Mouse (Mus musculus): ENCODE data around the gene Ifng. TPM values are rescaled to one million over a fixed set of nuclear protein-coding genes. Genes with fewer than 3 reads are reported as not detected.
A peak's percentile ranks its signal among the peaks of the same experiment; 100 is the strongest.

Gene Ifng
- total RNA-seq, 1 experiment from 2014 or later = 0.46 TPM

DNA sequence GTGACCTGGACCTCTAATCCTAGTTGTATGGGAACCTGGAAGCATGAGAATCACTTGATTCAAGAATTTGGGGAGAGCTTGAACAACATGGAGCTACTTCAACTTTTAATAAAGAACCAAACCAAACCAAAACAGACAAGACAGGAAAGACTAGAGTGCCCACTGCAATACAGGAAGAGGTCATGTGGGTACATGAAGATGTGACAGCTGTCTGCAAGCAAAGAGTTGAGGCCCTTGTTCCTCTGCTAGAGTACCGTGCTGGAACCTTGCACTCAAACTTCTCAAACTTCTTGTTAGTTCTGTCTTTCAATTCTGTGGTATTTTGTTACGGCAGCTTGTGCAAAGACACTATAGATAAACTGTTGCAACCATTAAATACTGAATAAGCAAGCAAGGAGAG is 36.5 kb downstream of the Ifng start:
- peak; percentile 62; the same call in 1 of the 2 replicates for ATAC-seq (replicated peaks; ENCODE audit: low read depth, poor library complexity, severe bottlenecking)

DNA sequence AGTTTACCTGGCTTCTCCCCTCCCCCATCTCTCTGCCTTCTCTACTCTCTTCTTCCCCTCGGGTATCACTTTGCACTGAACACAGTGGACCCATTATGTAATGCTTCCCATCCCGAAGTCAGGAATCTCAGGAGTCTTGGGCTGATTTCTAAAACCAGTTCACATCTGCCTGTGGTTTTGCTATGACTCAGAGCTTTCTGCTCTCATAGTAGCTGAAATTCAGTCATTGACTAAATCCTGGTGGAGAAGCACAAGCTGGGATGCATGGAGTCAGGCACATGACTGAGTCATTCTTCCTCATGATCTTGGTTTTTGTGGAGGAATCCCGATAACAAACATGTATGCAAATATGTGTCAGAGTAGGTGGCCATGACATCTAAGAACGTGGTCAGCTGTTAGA is 38.4 kb downstream of the Ifng start:
- ATAC-seq (replicated peaks; ENCODE audit: low read depth, poor library complexity, severe bottlenecking) = no peak

DNA sequence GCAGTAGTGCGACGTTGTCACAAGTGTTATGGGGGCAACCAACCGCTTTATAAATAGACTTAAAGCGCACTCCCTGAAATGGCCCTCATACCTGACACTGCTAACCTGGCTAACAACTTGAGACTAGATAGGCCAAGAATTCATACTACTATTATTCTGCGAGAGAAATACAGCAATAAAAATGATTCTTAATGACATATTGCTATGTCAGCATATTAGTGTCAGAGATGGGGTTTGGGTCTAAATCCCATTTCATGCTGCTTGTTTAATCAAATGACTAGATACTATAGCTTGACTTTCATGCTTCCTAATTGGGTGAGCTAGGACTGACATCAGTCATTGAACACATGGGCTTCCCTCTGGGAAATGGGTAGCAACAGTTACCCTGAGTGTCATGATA is 39.3 kb downstream of the Ifng start:
- ATAC-seq (replicated peaks; ENCODE audit: low read depth, poor library complexity, severe bottlenecking) = no peak

DNA sequence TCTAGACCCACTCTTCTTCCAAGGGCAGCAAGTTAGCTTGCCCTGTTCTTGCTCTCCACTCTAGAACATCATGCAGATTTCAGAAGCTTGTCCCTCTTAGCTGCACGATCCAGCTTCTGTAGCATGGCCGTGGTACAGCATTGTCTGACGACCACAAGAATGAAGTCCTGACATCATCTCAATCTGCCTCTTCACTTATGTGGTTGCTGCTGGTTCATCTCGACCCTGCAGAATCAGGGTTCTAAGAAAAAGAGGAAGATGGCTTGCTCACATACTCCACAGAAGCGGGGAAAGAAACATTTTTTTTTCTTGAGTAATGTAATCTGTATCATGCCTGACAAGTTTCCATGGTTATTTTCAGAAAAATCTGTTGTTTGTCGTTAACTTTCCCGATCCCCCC is 39.9 kb downstream of the Ifng start:
- ATAC-seq (replicated peaks; ENCODE audit: low read depth, poor library complexity, severe bottlenecking) = peak; percentile 94

DNA sequence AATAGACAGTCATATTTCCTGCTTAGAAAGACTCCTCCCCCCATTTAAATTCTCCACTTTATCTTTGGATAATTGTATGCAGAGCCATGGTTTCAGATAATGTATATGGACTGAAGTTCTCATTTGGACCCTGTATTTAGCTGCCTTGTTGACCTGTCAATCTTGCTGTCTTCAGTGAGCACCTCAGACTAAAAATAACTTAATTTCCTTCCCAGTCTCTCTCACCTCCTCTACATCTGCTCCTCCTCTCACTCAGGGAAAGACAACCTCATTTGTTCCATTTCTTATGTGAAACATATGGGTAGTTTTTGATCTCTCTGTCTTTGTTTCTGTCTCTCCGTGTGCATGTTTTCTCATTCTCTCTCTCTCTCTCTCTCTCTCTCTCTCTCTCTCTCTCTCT is 53.3 kb downstream of the Ifng start:
- no peak for ATAC-seq (replicated peaks; ENCODE audit: low read depth, poor library complexity, severe bottlenecking)

DNA sequence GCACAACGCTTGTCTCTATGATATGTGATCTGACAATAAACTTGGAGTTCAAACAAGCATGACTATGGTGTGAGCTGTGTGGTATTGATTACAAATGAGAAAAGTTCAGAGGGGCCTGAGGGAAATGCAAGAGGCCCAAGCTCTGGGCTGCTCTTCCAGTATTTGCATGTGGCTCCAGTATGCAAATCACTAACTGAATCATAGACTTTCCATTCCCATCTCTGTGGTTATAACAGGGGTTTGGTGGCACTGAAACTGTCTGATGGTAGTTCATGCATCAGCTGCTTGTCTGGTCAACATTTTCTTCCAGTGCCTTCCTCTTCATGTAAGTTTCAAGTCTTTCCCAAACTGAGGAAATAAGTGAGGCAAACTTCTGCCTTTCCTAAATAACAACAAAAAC is 54.5 kb downstream of the Ifng start:
- no peak for ATAC-seq (replicated peaks; ENCODE audit: low read depth, poor library complexity, severe bottlenecking)

Other genes starting within 250 kb of the Ifng start
- not detected in 2 replicates for gene Il22, start 236.1 kb upstream of the Ifng start, total RNA-seq (2017)
- 0.10 and 0.18 TPM in 2 replicates for gene Gm32717, start 200.3 kb upstream of the Ifng start, total RNA-seq (2017)
- gene Gm32802, start 182.4 kb upstream of the Ifng start, total RNA-seq (2017) = 0.10 and 0.18 TPM in 2 replicates
- not detected in 2 replicates for gene Iltifb, start 146.0 kb upstream of the Ifng start, total RNA-seq (2017)
- 0.10 TPM in 1 of 2 replicates, not detected in the other for gene Gm9040, start 114.1 kb upstream of the Ifng start, total RNA-seq (2017)
- gene Gm9044, start 108.6 kb upstream of the Ifng start, total RNA-seq (2017) = 0.10 TPM in 1 of 2 replicates, not detected in the other
- 0.27 TPM in 1 of 2 replicates, not detected in the other for gene Gm9045, start 103.2 kb upstream of the Ifng start, total RNA-seq (2017)
- not detected in 2 replicates for gene Gm9046, start 97.8 kb upstream of the Ifng start, total RNA-seq (2017)
- not detected in 2 replicates for gene Gm9048, start 92.4 kb upstream of the Ifng start, total RNA-seq (2017)
- gene Gm9049, start 86.9 kb upstream of the Ifng start, total RNA-seq (2017) = 0.27 TPM in 1 of 2 replicates, not detected in the other